Mouse (Mus musculus) heart, embryonic 15.5 days (tissue): ENCODE results near the gene Dmrt1. TPM values are rescaled to one million over a fixed set of nuclear protein-coding genes. Genes with fewer than 3 reads are reported as not detected.
A peak's percentile ranks its signal among the peaks of the same experiment; 100 is the strongest.

ENCODE experiments used
- ATAC-seq: fragments of 200-750 bp; cut with Nextera tagmentation; replicated peaks from 2 replicates; pipeline ENCODE4 v1.8.0; 2017; ENCODE audit warnings: low read depth, moderate TSS enrichment; ENCODE audit not compliant: insufficient number of reproducible peaks, insufficient read depth, low FRiP score
- H3K27ac ChIP-seq: fragments of 300-500 bp; sonication (generic); 2 replicates; pipeline ENCODE4 v1.5.1; 2015; ENCODE audit warnings: mild to moderate bottlenecking, inconsistent platforms
- H3K27me3 ChIP-seq: fragments of 300-500 bp; sonication (generic); 2 replicates; pipeline ENCODE4 v1.6.1; 2015; ENCODE audit warnings: inconsistent platforms
- H3K36me3 ChIP-seq: fragments of 300-500 bp; sonication (generic); 2 replicates; pipeline ENCODE4 v1.6.1; 2015; ENCODE audit warnings: mild to moderate bottlenecking, inconsistent platforms
- H3K4me1 ChIP-seq: fragments of 300-500 bp; sonication (generic); replicated peaks from 2 replicates; pipeline ENCODE4 v1.6.1; 2015; ENCODE audit warnings: inconsistent platforms
- H3K4me2 ChIP-seq: fragments of 300-500 bp; sonication (generic); 2 replicates; pipeline ENCODE4 v1.6.1; 2015; ENCODE audit warnings: inconsistent platforms, mild to moderate bottlenecking, moderate library complexity
- H3K4me3 ChIP-seq: fragments of 300-500 bp; sonication (generic); 2 replicates; pipeline ENCODE4 v1.5.1; 2015; ENCODE audit warnings: mild to moderate bottlenecking, inconsistent platforms
- H3K9ac ChIP-seq: fragments of 300-500 bp; sonication (generic); 2 replicates; pipeline ENCODE4 v1.6.1; 2015; ENCODE audit warnings: mild to moderate bottlenecking, inconsistent platforms
- H3K9me3 ChIP-seq: fragments of 300-500 bp; sonication (generic); replicated peaks from 2 replicates; pipeline ENCODE4 v1.6.1; 2016; ENCODE audit warnings: inconsistent platforms
- WGBS: fragments of 180-500 bp; shearing (Covaris S2); methylation state at CpG from one replicate; pipeline ENCODE4 v1.1.7; 2015; ENCODE audit warnings: mixed read lengths; 5-methylcytosine and 5-hydroxymethylcytosine counted together
- polyA plus RNA-seq: library from polyadenylated mRNA; unstranded; fragments of >200 nt; fragmentation: Nextera tagmentation; extraction: Ambion mirVana; gene quantifications from 2 replicates; pipeline ENCODE4 v1.2.1, GENCODE M21; 2015

The Dmrt1 gene
- polyA plus RNA-seq, 1 experiment from 2014 or later: not detected

GRCm38 (mm10) chr19:25504878-25505277 lies 540 bp upstream of the Dmrt1 start:
- no peak overlapping the region for H3K9ac ChIP-seq
- H3K4me3 ChIP-seq: no peak overlapping the region
- 0 out of 2 replicates have a peak overlapping the region, but pooled peaks have one; percentile 61 for H3K4me2 ChIP-seq
- no peak overlapping the region for H3K27ac ChIP-seq
- H3K27me3 ChIP-seq: peaks cover 71% of the 10 kb centered on the region
- peaks cover 17% of the 10 kb centered on the region for H3K4me1 ChIP-seq
- no peaks in the 10 kb centered on the region for H3K9me3 ChIP-seq
- H3K36me3 ChIP-seq: no peaks in the 10 kb centered on the region
- WGBS: 29% methylated on average over 10 of the region's 10 CpGs
- ATAC-seq: no peak

DNA sequence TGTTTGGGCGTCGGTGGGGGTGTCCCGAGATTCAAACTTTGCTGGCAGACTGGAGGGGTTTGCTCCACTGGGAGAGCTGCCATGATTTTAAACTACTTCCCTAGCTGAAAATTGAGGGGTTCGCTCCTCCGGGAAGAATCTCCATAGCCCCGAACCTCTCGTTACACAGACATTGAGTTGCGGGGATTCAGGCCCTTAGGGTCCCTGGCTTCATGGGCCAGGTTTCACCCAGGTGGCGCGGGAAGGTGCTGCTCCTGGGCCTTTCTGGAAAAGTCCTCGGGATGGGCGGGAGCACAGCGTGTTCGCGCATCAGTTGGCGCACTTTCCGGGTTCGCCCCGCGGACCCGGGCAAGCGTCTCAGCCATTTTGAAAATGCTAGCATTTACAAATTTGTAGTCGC lies 1.2 kb downstream of the Dmrt1 start:
- H3K9me3 ChIP-seq: no peaks in the 10 kb centered on the region
- H3K27me3 ChIP-seq: peaks cover 86% of the 10 kb centered on the region
- no peak overlapping the region for H3K9ac ChIP-seq
- peak overlapping the region; percentile 40 for H3K4me3 ChIP-seq
- peaks cover 17% of the 10 kb centered on the region for H3K4me1 ChIP-seq
- peak overlapping the region; percentile 61 for H3K4me2 ChIP-seq
- no peak for ATAC-seq
- 3% methylated on average over 23 of the region's 23 CpGs for WGBS
- H3K36me3 ChIP-seq: no peaks in the 10 kb centered on the region
- no peak overlapping the region for H3K27ac ChIP-seq

DNA sequence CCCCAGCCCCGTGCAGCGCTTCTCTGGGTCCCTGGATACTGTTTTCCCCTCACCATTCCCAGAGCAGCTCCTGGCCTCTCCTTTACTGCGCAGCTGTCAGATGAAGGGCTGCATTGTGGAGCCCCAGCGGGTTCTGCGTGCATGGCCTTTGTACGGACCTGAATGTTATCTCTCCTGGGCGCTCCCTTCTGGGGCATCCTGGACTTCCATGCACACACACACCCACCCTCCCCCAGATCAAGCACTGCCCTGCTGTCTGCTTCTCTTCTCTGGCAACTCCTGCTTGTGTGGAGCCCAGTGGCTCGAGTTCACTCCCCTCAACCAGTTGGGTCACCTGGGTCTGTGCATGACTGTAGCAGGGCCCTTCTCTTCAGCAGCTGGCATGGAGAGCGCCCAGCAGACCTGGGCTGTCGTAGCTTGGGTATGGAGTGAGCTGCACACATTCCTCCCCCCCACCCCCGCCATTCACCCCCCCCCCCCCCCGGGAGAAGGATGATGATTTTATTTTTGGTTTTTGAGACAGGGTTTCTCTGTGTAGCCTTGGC lies 9.6 kb downstream of the Dmrt1 start:
- no peak overlapping the region for H3K4me2 ChIP-seq
- ATAC-seq: no peak
- no peak overlapping the region for H3K9ac ChIP-seq
- no peaks in the 10 kb centered on the region for H3K36me3 ChIP-seq
- H3K9me3 ChIP-seq: no peaks in the 10 kb centered on the region
- H3K27ac ChIP-seq: no peak overlapping the region
- no peak overlapping the region for H3K4me3 ChIP-seq
- 32% methylated on average over 12 of the region's 12 CpGs for WGBS
- peaks cover 28% of the 10 kb centered on the region for H3K27me3 ChIP-seq
- no peaks in the 10 kb centered on the region for H3K4me1 ChIP-seq

DNA sequence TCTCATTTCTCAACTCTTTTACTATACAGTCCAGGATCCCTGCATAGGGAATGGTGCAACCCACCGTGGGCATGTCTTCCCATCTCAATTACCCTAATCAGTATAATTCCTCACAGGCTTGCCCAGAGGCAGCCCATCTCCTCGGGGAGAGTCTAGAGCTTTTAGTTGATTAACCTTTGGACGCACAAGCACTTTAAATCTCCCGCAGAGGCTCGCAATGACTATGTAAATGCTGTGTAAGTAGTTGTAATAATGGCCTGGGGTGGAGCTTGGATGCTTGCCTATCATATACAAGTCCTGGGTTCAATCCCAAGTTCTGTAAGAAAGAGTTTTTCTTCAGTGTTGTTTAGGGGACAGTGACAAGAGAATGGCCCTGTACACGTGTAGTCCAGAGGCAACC lies 18.7 kb downstream of the Dmrt1 start:
- WGBS: 79% methylated on average over 6 of the region's 6 CpGs
- Histone ChIP-seq H3K36me3 (no peaks in the 10 kb centered on the region), H3K27me3 (no peaks in the 10 kb centered on the region), H3K4me1 (no peaks in the 10 kb centered on the region), H3K4me3 (no peak overlapping the region), H3K9me3 (no peaks in the 10 kb centered on the region), H3K27ac (no peak overlapping the region), H3K4me2 (no peak overlapping the region), H3K9ac (no peak overlapping the region)
- ATAC-seq: no peak

DNA sequence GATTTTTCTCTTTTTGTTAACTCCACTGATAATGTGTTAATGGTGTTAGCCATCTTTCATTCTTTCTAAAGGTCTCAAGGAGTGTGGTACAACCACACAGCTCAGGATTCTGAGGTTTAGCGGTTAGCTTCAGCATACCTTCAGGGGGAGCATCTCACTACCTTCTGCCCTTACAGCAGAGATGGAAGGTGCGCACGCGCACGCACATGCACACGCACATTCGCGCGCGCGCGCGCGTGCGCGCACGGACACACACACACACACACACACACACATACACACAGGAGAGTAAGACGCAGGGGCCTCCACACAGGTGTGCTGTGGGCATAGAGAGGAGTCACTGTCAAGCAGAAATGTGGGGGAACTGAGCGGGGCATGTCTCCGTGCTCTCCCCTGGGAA lies 20.3 kb downstream of the Dmrt1 start:
- no peak for ATAC-seq
- Histone ChIP-seq H3K27me3 (no peaks in the 10 kb centered on the region), H3K4me2 (no peak overlapping the region), H3K27ac (no peak overlapping the region), H3K9me3 (no peaks in the 10 kb centered on the region), H3K36me3 (no peaks in the 10 kb centered on the region), H3K4me1 (no peaks in the 10 kb centered on the region), H3K9ac (no peak overlapping the region), H3K4me3 (no peak overlapping the region)
- WGBS: 93% methylated on average over 20 of the region's 20 CpGs

DNA sequence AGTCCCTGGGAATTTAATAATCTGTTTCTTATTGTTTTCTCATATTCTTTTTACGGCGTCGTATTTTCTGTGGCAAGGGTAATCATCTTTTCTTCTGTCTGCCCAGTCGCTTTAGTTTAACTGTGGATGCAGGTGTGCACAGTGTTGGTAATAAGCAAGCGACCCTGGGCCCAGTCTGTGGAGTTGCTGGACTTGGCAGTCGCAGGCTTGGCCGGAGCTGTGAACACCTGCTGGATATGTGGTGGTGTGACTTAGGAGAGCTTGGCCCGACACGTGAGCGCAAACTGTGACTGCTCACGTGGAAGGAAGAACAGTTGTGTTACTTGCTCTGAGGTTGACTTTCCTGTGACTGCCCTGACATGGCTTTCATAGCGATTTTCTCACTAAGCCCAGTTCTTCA lies 24.3 kb downstream of the Dmrt1 start:
- Histone ChIP-seq H3K4me1 (no peaks in the 10 kb centered on the region), H3K27me3 (no peaks in the 10 kb centered on the region), H3K27ac (no peak overlapping the region), H3K9ac (no peak overlapping the region), H3K4me3 (no peak overlapping the region), H3K9me3 (no peaks in the 10 kb centered on the region), H3K4me2 (no peak overlapping the region), H3K36me3 (no peaks in the 10 kb centered on the region)
- 79% methylated on average over 12 of the region's 12 CpGs for WGBS
- ATAC-seq: no peak

- H3K27me3 ChIP-seq: peaks cover 17% of the 10 kb centered on the region
- no peak overlapping the region for H3K27ac ChIP-seq
- H3K4me2 ChIP-seq: no peak overlapping the region
- ATAC-seq: no peak
- H3K4me3 ChIP-seq: no peak overlapping the region
- H3K9me3 ChIP-seq: no peaks in the 10 kb centered on the region
- H3K9ac ChIP-seq: no peak overlapping the region
- no peaks in the 10 kb centered on the region for H3K4me1 ChIP-seq
- H3K36me3 ChIP-seq: no peaks in the 10 kb centered on the region
- 28% methylated on average over 13 of the region's 13 CpGs for WGBS
Measured at GRCm38 (mm10) chr19:25545714-25546340, 40.4 kb downstream of the Dmrt1 start.

DNA sequence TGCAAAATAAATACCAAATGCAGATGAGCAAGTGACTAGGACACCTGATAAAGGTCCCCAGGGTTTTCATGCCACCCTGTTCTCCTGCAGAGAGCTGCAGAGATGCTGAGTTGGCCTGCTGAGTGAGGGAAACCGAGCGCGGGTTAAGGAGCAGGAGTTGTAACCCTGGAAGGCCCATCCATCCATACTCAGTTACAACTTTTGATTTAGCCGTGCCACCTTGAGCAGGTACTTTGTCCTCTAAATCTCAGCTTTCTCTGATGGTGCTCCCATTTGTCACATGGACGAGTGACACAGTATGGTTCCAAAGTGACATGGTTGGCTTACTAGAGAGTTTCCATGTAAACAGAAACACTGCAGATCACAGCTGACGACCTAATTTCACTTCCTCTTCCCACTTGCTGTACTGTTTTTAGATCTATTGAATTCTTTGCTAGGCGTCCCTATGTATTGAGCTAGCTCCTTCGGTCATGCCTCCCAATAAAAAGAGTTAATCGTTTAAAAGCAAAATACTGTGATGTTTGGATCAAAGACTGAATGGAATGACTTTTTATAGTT lies 41.7 kb downstream of the Dmrt1 start:
- no peak for ATAC-seq
- Histone ChIP-seq H3K27ac (no peak overlapping the region), H3K4me1 (no peaks in the 10 kb centered on the region), H3K27me3 (peaks cover 20% of the 10 kb centered on the region), H3K4me2 (no peak overlapping the region), H3K9ac (no peak overlapping the region), H3K9me3 (no peaks in the 10 kb centered on the region), H3K36me3 (no peaks in the 10 kb centered on the region), H3K4me3 (no peak overlapping the region)
- 72% methylated on average over 9 of the region's 9 CpGs for WGBS

DNA sequence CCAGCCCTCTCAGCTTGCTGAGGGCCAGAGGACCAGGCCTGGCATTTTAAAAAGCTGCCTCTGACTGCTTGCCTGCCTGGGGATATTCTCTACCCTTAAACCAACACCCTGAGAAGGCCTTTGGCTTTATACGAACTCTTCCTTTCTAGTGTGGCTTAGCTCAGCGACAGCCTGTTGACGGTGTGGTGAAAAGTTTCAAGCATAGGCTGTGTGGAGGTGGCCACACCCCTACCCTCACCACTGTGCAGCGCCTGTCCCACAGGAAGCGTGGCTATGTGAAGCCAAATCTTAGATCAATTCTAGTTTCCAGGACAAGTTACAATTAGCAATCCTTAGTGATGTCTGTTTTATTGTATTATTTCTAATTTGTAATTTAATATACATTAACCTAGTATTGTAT lies 44.9 kb downstream of the Dmrt1 start:
- no peak overlapping the region for H3K27ac ChIP-seq
- no peak overlapping the region for H3K4me3 ChIP-seq
- ATAC-seq: no peak
- H3K36me3 ChIP-seq: no peaks in the 10 kb centered on the region
- no peak overlapping the region for H3K4me2 ChIP-seq
- H3K4me1 ChIP-seq: no peaks in the 10 kb centered on the region
- H3K27me3 ChIP-seq: peaks cover 14% of the 10 kb centered on the region
- no peaks in the 10 kb centered on the region for H3K9me3 ChIP-seq
- no peak overlapping the region for H3K9ac ChIP-seq
- WGBS: 49% methylated on average over 5 of the region's 5 CpGs

DNA sequence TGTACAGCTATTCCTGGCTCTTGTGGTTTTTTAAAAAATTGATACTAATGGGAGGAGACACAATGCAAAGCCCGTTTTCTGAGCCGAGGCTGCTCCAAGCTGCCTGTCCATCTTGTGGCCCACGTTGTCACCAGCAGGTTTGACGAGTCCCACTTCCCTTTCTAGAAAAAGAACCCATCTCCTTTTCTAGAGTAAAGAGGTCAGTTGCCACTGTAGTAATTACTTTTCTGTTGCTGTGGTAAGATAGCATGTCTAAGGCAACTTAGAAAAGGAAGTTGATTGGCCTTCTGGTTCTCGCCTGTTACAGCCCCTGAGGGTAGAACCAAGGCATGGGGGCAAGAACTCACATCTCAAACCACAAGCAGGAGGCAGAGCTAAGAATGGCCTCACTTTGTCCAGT lies 45.6 kb downstream of the Dmrt1 start:
- Histone ChIP-seq H3K9me3 (no peaks in the 10 kb centered on the region), H3K9ac (no peak overlapping the region), H3K4me3 (no peak overlapping the region), H3K4me2 (no peak overlapping the region), H3K27ac (no peak overlapping the region), H3K4me1 (no peaks in the 10 kb centered on the region), H3K27me3 (peaks cover 12% of the 10 kb centered on the region), H3K36me3 (no peaks in the 10 kb centered on the region)
- 51% methylated on average over 5 of the region's 5 CpGs for WGBS
- no peak for ATAC-seq

DNA sequence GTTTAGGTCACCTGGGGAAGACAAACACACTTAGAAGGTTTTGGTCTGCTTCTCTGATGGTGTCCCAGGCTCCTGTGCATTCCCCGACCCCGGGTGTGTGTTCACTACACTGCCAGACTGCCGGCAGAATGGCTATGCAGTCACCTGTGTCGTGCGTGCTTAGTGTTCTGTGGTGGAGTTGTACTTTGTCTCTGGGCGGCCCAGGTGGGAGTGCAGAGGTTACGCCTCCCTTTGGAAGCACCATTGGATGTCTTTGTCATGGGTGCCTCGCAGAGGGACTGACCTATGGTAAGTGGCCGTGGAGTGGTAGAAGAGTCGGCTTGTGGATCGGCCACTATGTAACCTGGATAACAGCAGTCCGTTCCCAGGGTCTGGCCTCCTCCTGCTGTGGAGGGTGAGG lies 59.0 kb downstream of the Dmrt1 start:
- ATAC-seq: no peak
- no peaks in the 10 kb centered on the region for H3K9me3 ChIP-seq
- H3K27ac ChIP-seq: no peak overlapping the region
- no peaks in the 10 kb centered on the region for H3K36me3 ChIP-seq
- WGBS: 73% methylated on average over 12 of the region's 12 CpGs
- H3K9ac ChIP-seq: no peak overlapping the region
- H3K27me3 ChIP-seq: peaks cover 29% of the 10 kb centered on the region
- H3K4me1 ChIP-seq: no peaks in the 10 kb centered on the region
- no peak overlapping the region for H3K4me2 ChIP-seq
- H3K4me3 ChIP-seq: no peak overlapping the region

GRCm38 (mm10) chr19:25569778-25570177 lies 64.4 kb downstream of the Dmrt1 start:
- 62% methylated on average over 7 of the region's 7 CpGs for WGBS
- Histone ChIP-seq H3K4me2 (no peak overlapping the region), H3K4me3 (no peak overlapping the region), H3K9me3 (no peaks in the 10 kb centered on the region), H3K36me3 (no peaks in the 10 kb centered on the region), H3K9ac (no peak overlapping the region), H3K4me1 (peaks cover 10% of the 10 kb centered on the region), H3K27me3 (peaks cover 41% of the 10 kb centered on the region), H3K27ac (no peak overlapping the region)
- no peak for ATAC-seq
